Mouse (Mus musculus): ENCODE measurements around the gene Ubox5.

- no peak for TF ChIP-seq CTCF (IDR thresholded peaks at IDR 0.05; ENCODE audit: low read depth)
- TF ChIP-seq EP300 (IDR thresholded peaks at IDR 0.05; ENCODE audit: low read depth), result peak; percentile 78
These were observed 23.9 kb upstream of the Ubox5 start for GRCm38 (mm10) chr2:130653760-130654159.

All from liver, postnatal 0 days (tissue).